Mouse (Mus musculus): ENCODE measurements around the gene Sdhc. TPM values are rescaled to one million over a fixed set of nuclear protein-coding genes. Genes with fewer than 3 reads are reported as not detected.

Gene Sdhc
- polyA plus RNA-seq, 1 experiment from 2014 or later = 361 TPM

DNA sequence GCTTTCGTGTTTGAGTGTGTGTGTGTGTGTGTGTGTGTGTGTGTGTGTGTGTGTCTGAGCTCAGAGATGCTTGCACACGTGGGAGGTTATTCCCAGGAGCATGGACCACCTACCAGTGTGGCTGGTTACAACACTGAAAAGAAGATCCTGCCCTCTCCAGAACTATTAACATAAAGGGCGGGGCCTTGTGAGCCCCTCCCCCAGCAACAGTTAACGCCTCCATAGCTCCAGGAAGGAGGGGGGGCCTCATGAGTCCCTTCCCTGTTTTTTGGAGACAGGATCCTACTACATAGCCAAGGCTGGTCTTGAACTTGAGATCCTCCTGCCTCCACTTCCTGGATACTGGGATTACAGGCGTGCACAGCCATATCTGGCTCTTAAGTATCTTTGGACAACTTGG lies 28.6 kb downstream of the Sdhc start:
- Histone ChIP-seq H3K9me3 (no peaks in the 10 kb centered on the region), H3K4me3 (no peak overlapping the region), H3K36me3 (0 out of 2 replicates have a peak, but pooled peaks cover 2% of the 10 kb centered on the region), H3K27me3 (ENCODE audit: insufficient read depth, poor library complexity, severe bottlenecking) (no peaks in the 10 kb centered on the region), H3K4me1 (peaks cover 25% of the 10 kb centered on the region), H3K27ac (no peak overlapping the region)
- DNase-seq (ENCODE audit: low spot score) = no peak
- WGBS = 43% methylated on average over 5 of the region's 5 CpGs

DNA sequence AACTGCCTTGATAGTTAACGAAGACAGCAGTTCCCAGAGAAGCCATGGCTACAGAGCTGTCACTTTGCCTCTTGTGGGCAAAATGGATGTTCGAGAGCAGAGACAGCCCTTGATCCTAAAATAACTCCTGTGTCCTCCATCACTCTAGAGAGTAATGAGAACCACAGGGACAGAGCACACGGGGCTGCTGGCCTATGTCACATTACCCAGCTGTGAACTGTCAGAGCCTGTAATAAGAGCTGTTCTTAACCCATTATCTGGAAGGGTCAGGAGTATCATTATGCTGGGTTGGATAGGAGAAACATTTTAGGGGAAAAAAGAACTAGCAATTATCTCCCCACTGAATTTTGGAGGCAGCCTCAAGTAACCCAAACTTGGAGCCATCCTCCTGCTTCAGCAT lies 29.5 kb downstream of the Sdhc start:
- H3K4me1 ChIP-seq = peaks cover 25% of the 10 kb centered on the region
- WGBS = 17% methylated on average over 3 of the region's 3 CpGs
- no peak overlapping the region for H3K4me3 ChIP-seq
- H3K27ac ChIP-seq = peak overlapping the region; percentile 52; the same call in 1 of the 2 replicates
- no peaks in the 10 kb centered on the region for H3K27me3 ChIP-seq (ENCODE audit: insufficient read depth, poor library complexity, severe bottlenecking)
- DNase-seq (ENCODE audit: low spot score) = no peak
- no peaks in the 10 kb centered on the region for H3K36me3 ChIP-seq
- H3K9me3 ChIP-seq = no peaks in the 10 kb centered on the region

DNA sequence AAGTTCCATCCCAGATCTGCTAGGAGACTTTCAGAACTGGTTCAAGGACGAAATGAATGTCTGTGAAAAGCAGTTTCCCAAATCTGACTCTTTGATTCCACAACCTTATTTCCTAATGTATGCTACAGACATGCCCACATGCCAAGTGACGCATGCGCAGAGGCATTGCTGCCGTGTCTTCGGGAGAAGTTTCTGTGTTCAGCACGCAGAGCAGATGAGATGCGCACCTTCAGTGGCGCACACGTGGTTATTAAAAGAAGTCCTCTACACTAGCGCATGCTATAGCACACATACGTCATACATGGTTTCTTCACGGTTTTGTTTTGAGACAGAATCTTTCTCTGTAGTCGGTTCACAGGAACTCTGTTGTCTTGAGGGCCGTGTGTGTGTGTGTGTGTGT lies 31.0 kb downstream of the Sdhc start:
- no peaks in the 10 kb centered on the region for H3K9me3 ChIP-seq
- peaks cover 25% of the 10 kb centered on the region for H3K4me1 ChIP-seq
- no peaks in the 10 kb centered on the region for H3K36me3 ChIP-seq
- no peaks in the 10 kb centered on the region for H3K27me3 ChIP-seq (ENCODE audit: insufficient read depth, poor library complexity, severe bottlenecking)
- no peak overlapping the region for H3K4me3 ChIP-seq
- H3K27ac ChIP-seq = no peak overlapping the region
- no peak for DNase-seq (ENCODE audit: low spot score)
- 86% methylated on average over 14 of the region's 14 CpGs for WGBS

DNA sequence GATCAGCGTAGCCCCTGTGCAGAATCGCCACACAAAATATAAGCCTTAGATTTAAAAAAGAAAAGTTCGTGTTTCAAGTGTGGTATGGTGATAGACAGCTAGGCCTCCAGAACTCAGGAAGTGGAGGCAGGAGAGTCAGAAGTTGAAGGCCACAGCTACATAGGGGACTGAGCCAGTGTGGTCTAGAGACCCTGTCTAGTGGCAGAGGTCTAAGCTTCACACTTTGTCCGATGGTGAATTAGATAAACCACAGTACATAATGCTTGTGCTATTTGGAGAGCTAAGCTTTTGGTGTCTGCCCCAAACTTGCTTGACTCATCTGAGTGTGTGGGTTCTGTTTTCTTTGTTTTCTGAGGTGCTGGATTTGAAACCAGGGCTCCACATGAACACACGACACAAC lies 31.4 kb downstream of the Sdhc start:
- DNase-seq (ENCODE audit: low spot score) = no peak
- no peaks in the 10 kb centered on the region for H3K27me3 ChIP-seq (ENCODE audit: insufficient read depth, poor library complexity, severe bottlenecking)
- H3K4me3 ChIP-seq = no peak overlapping the region
- no peaks in the 10 kb centered on the region for H3K9me3 ChIP-seq
- H3K4me1 ChIP-seq = peaks cover 25% of the 10 kb centered on the region
- WGBS = 83% methylated on average over 5 of the region's 5 CpGs
- no peaks in the 10 kb centered on the region for H3K36me3 ChIP-seq
- H3K27ac ChIP-seq = no peak overlapping the region

DNA sequence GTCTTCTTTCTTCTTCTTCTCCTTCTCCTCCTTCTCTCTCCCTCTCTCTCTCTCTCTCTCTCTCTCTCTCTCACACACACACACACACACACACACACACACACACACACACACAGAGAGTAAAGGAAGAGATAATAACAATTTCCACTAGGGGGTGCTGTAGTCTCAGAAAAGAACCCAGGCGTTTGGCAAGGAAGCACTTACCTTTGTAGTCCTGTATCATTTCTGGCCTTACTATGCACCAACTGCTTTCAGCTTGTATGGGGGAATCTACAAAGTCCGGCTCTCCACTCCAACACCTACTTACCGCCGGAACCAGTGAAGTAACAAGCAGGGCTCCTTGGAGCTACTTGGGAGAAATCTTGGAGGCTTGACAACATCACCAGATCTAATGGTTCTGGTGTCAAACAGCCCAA lies 32.1 kb downstream of the Sdhc start:
- Histone ChIP-seq H3K4me1 (peaks cover 29% of the 10 kb centered on the region), H3K4me3 (no peak overlapping the region), H3K27ac (no peak overlapping the region), H3K9me3 (no peaks in the 10 kb centered on the region), H3K27me3 (ENCODE audit: insufficient read depth, poor library complexity, severe bottlenecking) (no peaks in the 10 kb centered on the region), H3K36me3 (no peaks in the 10 kb centered on the region)
- WGBS = 11% methylated on average over 4 of the region's 4 CpGs
- no peak for DNase-seq (ENCODE audit: low spot score)

DNA sequence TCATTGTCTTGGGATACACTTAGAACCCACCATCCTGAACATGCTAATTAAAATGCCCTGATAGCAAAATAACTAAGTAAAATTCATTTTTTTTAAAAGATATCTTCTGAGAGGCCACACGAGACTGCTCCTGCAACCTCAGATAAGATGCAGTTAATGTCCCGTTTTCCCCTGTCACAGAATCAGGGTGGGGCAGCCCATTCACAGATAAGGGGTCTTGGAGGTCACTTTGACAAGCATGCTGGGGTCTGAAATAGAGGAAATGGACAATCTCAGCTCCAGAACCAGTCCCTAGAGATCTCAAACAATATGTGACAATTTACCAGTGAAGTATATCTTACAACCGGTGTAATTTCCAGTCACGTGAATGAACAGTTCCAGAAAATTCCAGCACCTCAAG lies 34.1 kb downstream of the Sdhc start:
- Histone ChIP-seq H3K27ac (no peak overlapping the region), H3K4me1 (peaks cover 24% of the 10 kb centered on the region), H3K36me3 (no peaks in the 10 kb centered on the region), H3K4me3 (no peak overlapping the region), H3K27me3 (ENCODE audit: insufficient read depth, poor library complexity, severe bottlenecking) (no peaks in the 10 kb centered on the region), H3K9me3 (no peaks in the 10 kb centered on the region)
- no peak for DNase-seq (ENCODE audit: low spot score)
- WGBS = 31% methylated on average over 4 of the region's 4 CpGs

DNA sequence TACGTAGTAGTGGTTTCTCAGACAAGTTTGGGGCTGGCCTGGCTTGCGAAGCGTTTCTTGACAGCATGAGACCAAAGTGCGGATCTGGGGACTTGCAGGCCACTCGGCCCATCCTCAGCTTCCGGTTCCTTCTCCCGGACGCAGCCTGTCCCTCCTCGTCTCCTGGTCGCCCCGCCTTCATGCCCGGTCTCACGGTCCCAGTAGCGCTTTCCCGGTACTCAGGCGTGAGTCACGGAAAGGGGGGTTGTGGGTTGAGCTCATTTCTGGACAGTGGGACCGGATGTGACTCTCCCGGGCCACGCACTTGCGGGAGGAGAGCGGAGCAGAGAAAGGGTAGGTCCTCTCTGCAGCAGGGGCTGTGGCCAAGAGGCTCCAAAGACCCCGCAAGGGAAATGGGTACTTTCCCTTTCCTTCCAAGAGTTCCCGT lies 36.5 kb downstream of the Sdhc start, which contains the start of gene Cfap126:
Cfap126 (plus strand) TSS at position 46 of the 427 bp plus-strand sequence.
- Histone ChIP-seq H3K4me1 (peaks cover 19% of the 10 kb centered on the region), H3K4me3 (peak within 1 kb of the TSS; percentile 67), H3K27ac (peak within 1 kb of the TSS; percentile 89), H3K9me3 (no peaks in the 10 kb centered on the region), H3K36me3 (no peaks in the 10 kb centered on the region), H3K27me3 (ENCODE audit: insufficient read depth, poor library complexity, severe bottlenecking) (0 out of 2 replicates have a peak, but pooled peaks cover 2% of the 10 kb centered on the region)
- peak; percentile 93 for DNase-seq (ENCODE audit: low spot score)
- WGBS = under 1% methylated on average over 24 of the region's 24 CpGs

DNA sequence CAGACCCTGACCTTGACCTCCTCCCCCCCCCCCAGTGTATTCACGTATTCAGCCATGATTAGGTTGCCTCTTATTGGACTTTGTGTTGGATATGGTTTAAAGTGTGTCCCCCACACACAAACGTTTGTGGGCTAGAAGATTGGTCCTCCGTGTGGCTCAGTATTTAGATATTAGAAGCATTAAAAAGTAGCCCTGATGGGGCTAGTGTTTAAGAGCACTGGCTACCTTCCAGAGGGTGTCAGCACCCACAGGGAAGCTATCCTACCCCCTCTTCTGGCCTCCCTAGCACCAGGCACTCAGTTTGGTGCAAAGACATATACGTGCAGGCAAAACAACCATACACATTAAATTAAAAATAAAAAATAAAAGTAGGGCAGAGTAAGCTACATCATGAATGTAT lies 37.4 kb downstream of the Sdhc start:
- Histone ChIP-seq H3K27ac (no peak overlapping the region), H3K4me3 (no peak overlapping the region), H3K36me3 (no peaks in the 10 kb centered on the region), H3K4me1 (peaks cover 19% of the 10 kb centered on the region), H3K9me3 (no peaks in the 10 kb centered on the region), H3K27me3 (ENCODE audit: insufficient read depth, poor library complexity, severe bottlenecking) (0 out of 2 replicates have a peak, but pooled peaks cover 3% of the 10 kb centered on the region)
- no peak for DNase-seq (ENCODE audit: low spot score)
- 80% methylated on average over 4 of the region's 4 CpGs for WGBS

DNA sequence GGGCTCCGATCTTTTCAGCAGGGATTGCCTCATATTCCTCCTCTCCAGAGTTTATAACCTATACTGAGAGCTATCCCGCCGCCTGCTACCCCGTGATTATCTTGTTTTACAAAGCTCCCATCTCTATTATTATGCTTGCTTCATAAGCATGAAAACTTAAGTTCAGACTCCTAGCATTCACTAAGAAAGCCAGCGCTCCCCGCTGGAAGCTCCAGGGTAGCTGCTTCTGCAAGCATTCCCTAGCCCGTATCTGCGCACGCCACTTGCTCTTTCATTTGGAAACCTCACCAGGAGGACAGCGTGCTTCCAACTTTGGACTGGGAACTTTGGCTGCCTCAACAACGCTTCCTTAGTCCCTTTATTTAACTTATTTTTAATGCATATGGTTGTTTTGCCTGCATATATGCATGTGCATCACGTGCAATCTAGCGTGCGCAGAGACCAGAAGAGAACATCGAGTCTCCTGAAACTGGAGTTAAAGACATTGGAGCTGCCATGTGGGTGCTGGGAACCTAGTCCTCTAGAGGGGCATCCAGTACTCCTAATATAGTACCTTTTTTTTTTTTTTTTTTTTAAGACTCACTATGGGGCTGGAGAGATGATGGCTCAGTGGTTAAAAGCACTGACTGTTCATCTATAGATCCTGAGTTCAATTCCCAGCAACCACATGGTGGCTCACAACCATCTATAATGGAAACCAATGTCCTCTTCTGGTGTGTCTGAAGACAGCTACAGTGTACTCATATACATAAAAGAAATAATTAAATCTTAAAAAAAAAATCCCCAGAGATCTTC lies 38.4 kb downstream of the Sdhc start:
- H3K4me3 ChIP-seq = peak overlapping the region; percentile 71
- peaks cover 19% of the 10 kb centered on the region for H3K4me1 ChIP-seq
- no peaks in the 10 kb centered on the region for H3K36me3 ChIP-seq
- 0 out of 2 replicates have a peak, but pooled peaks cover 3% of the 10 kb centered on the region for H3K27me3 ChIP-seq (ENCODE audit: insufficient read depth, poor library complexity, severe bottlenecking)
- peak overlapping the region; percentile 86 for H3K27ac ChIP-seq
- DNase-seq (ENCODE audit: low spot score) = peak; percentile 85
- no peaks in the 10 kb centered on the region for H3K9me3 ChIP-seq
- 3% methylated on average over 15 of the region's 15 CpGs for WGBS

DNA sequence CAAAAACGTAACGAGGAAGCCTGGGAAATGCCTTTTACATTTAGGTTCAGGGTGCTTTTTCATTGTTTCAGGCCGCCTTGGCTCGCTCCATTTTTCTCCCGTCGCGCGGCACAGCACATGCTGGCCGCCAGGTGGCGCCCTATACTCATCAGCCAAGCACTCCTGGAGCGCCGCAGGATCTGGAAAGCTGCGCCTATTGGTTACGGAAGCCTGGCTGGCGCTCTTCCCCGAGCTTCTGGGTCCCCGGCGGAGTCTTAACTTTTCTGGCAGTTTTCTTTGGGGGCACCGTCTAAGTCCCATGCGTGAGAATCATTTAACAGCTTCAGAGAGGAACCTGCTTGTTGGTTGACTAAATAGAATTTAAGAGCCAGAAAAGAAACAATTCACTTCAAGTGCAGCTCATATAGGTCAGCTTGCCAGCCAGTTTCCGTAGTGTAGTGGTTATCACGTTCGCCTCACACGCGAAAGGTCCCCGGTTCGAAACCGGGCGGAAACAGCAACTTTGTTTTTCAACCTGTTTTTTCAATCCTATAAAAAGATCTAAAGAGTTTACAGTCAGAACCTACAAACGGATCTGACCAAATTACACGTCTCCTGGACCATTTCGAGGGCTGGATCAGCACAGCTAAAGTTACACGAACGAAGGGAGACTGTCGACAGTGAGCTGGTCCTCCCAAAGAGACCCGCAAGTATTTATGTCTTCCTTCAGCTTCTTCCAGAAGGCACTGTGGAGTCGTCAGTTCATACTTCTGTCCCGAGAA lies 39.2 kb downstream of the Sdhc start:
- peak overlapping the region; percentile 86 for H3K27ac ChIP-seq
- peaks cover 19% of the 10 kb centered on the region for H3K4me1 ChIP-seq
- under 1% methylated on average over 38 of the region's 38 CpGs for WGBS
- peak; percentile 96 for DNase-seq (ENCODE audit: low spot score)
- no peaks in the 10 kb centered on the region for H3K9me3 ChIP-seq
- H3K4me3 ChIP-seq = peak overlapping the region; percentile 71
- 0 out of 2 replicates have a peak, but pooled peaks cover 3% of the 10 kb centered on the region for H3K27me3 ChIP-seq (ENCODE audit: insufficient read depth, poor library complexity, severe bottlenecking)
- no peaks in the 10 kb centered on the region for H3K36me3 ChIP-seq

DNA sequence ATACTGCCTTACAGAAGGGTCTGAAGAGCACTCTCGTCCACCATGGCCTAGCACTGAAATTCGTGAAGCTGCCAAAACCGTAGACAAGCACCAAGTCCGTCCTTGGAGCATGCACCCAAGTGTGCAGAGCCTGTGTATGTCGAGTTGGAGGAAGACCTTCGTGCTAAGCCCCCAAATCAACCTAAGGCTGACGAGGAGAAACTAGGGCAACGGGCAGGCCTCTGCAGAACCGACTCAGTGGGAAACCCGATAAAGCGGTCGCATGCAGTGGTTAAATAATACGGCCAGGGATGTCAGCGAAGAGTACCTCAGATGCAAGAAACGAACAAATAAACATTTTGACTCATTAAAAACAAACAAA lies 39.8 kb downstream of the Sdhc start:
- peak overlapping the region; percentile 86 for H3K27ac ChIP-seq
- H3K36me3 ChIP-seq = no peaks in the 10 kb centered on the region
- peak overlapping the region; percentile 71 for H3K4me3 ChIP-seq
- 0 out of 2 replicates have a peak, but pooled peaks cover 3% of the 10 kb centered on the region for H3K27me3 ChIP-seq (ENCODE audit: insufficient read depth, poor library complexity, severe bottlenecking)
- peaks cover 19% of the 10 kb centered on the region for H3K4me1 ChIP-seq
- 9% methylated on average over 15 of the region's 15 CpGs for WGBS
- H3K9me3 ChIP-seq = no peaks in the 10 kb centered on the region
- no peak for DNase-seq (ENCODE audit: low spot score)

DNA sequence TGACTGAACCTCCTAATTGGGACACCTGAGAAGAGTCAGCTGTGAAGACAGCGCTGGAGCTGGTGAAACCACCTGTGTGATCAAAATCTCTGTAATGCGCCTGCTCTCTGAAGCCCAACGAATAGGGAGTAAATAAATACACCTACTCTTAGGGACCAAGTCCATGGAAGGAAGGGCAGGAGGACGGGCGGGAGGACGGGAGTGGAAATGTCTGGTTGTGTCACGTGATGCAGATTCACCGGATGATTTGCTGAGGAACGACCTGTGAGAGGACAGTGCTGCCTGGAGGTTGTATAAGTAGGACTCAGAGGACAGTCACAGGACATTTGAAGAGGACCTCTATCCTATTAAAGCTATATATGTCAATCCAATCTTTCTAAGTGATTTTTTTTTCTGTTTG lies 40.8 kb downstream of the Sdhc start:
- Histone ChIP-seq H3K9me3 (no peaks in the 10 kb centered on the region), H3K27me3 (ENCODE audit: insufficient read depth, poor library complexity, severe bottlenecking) (0 out of 2 replicates have a peak, but pooled peaks cover 3% of the 10 kb centered on the region), H3K4me1 (peaks cover 19% of the 10 kb centered on the region), H3K36me3 (no peaks in the 10 kb centered on the region), H3K4me3 (peak overlapping the region; percentile 24), H3K27ac (no peak overlapping the region)
- 27% methylated on average over 9 of the region's 9 CpGs for WGBS
- DNase-seq (ENCODE audit: low spot score) = no peak

DNA sequence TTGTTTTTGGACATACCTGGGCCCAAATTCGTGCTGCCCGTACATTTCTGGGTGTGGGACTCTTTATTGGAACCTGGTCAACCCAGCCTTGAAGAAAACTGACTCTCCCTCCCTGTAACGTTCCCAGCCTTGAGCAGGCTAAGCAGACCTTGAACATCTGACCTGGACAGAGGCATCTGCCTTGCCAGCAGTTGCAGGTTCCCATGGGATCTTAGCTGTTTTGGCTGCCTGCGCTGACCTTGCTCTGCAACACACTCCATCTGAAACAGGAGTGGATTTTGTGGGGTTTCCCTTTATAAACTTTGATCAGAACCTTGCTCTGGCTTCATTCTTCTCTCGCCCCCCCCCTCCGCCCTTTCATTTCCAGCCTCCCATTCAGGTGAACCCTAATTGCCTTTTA lies 45.2 kb downstream of the Sdhc start:
- Histone ChIP-seq H3K27me3 (ENCODE audit: insufficient read depth, poor library complexity, severe bottlenecking) (0 out of 2 replicates have a peak, but pooled peaks cover 3% of the 10 kb centered on the region), H3K27ac (no peak overlapping the region), H3K36me3 (no peaks in the 10 kb centered on the region), H3K9me3 (no peaks in the 10 kb centered on the region), H3K4me3 (no peak overlapping the region), H3K4me1 (peaks cover 9% of the 10 kb centered on the region; the same call in 1 of the 2 replicates)
- DNase-seq (ENCODE audit: low spot score) = no peak
- WGBS = 68% methylated on average over 6 of the region's 6 CpGs

All from heart, embryonic 10.5 days (tissue).